Mouse (Mus musculus): ENCODE data around the gene Crcp. TPM values are rescaled to one million over a fixed set of nuclear protein-coding genes. Genes with fewer than 3 reads are reported as not detected.

The Crcp gene
- total and polyA plus RNA-seq, 2 experiments = 11.8 to 33.6 TPM

DNA sequence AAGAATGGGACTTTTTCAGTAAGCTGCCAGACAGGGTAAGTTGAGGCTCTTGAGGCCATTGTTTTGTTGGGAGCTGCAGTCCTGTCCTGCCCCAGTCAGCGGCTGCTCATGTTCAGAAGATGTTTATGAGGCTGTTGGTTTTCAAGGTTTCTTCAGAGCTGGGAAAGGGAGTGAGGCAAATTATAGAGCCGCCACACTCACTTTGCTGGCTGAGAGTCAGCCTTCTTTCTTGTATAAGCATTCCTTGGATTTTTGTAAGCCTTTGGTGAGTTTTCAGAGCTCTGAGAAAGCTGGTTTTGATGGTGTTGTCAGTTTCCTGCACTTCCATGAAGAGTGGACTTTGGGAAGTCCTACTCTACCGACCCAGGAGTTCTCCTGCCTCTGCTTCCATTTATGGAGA is 55.2 kb downstream of the Crcp start:
- peaks cover 12% of the 10 kb centered on the region for H3K4me1 ChIP-seq (ENCODE audit: control insufficient read depth, insufficient read depth, low read length)
- no peak overlapping the region for H3K27ac ChIP-seq (replicated peaks; ENCODE audit: insufficient read depth, low read depth, low read length)
- 79% methylated on average over 3 of the region's 3 CpGs for whole genome bisulfite sequencing
- no peak for DNase-seq (ENCODE audit: extremely low read depth, low read depth, low spot score)
- H3K9ac ChIP-seq (ENCODE audit: low read depth, low read length) = no peak overlapping the region
- TF ChIP-seq CTCF (IDR thresholded peaks at IDR 0.05; ENCODE audit: low read depth, low read length) (no peak), POLR2A (IDR thresholded peaks at IDR 0.05; ENCODE audit: extremely low read depth, insufficient read depth, low read length) (no peak)
- H3K27me3 ChIP-seq (ENCODE audit: control insufficient read depth, insufficient read depth, low read length) = no peaks in the 10 kb centered on the region
- H3K79me2 ChIP-seq (ENCODE audit: control insufficient read depth, insufficient read depth, low read length) = peaks cover 12% of the 10 kb centered on the region; the same call in 1 of the 2 replicates
- no peaks in the 10 kb centered on the region for H3K36me3 ChIP-seq (ENCODE audit: control insufficient read depth, insufficient read depth, low read length)
- no peak overlapping the region for H3K4me3 ChIP-seq (ENCODE audit: insufficient read depth, low read depth, low read length)

DNA sequence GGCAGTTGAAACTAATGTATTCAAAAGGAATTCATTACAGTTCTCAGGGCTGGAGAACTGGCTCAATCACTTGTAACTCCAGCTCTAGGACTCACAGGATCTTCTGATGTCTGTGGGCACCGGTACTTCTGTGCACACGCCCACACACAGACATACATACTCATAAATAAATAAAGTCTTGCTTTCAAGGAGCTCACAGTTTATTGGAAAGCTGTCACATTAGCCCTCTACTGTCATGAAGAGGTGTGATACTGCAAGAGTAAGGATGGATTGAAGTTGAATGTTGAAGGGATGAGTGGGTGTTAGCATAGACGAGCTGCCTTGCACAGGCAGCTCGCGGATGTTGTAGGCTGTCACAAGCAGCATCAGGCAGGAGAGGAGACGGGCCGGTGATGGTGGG is 58.9 kb downstream of the Crcp start:
- H3K36me3 ChIP-seq (ENCODE audit: control insufficient read depth, insufficient read depth, low read length) = no peaks in the 10 kb centered on the region
- H3K27ac ChIP-seq (replicated peaks; ENCODE audit: insufficient read depth, low read depth, low read length) = no peak overlapping the region
- peaks cover 17% of the 10 kb centered on the region; the same call in 1 of the 2 replicates for H3K79me2 ChIP-seq (ENCODE audit: control insufficient read depth, insufficient read depth, low read length)
- H3K4me1 ChIP-seq (ENCODE audit: control insufficient read depth, insufficient read depth, low read length) = peaks cover 13% of the 10 kb centered on the region
- no peaks in the 10 kb centered on the region for H3K27me3 ChIP-seq (ENCODE audit: control insufficient read depth, insufficient read depth, low read length)
- H3K4me3 ChIP-seq (ENCODE audit: insufficient read depth, low read depth, low read length) = no peak overlapping the region
- no peak overlapping the region for H3K9ac ChIP-seq (ENCODE audit: low read depth, low read length)
- no peak for TF ChIP-seq CTCF (IDR thresholded peaks at IDR 0.05; ENCODE audit: low read depth, low read length)
- no peak for TF ChIP-seq POLR2A (IDR thresholded peaks at IDR 0.05; ENCODE audit: extremely low read depth, insufficient read depth, low read length)
- no peak for DNase-seq (ENCODE audit: extremely low read depth, low read depth, low spot score)
- WGBS = 86% methylated on average over 7 of the region's 7 CpGs

GRCm38 (mm10) chr5:130088612-130089011 is 59.5 kb downstream of the Crcp start:
- H3K27ac ChIP-seq (replicated peaks; ENCODE audit: insufficient read depth, low read depth, low read length) = no peak overlapping the region
- no peaks in the 10 kb centered on the region for H3K27me3 ChIP-seq (ENCODE audit: control insufficient read depth, insufficient read depth, low read length)
- H3K4me3 ChIP-seq (ENCODE audit: insufficient read depth, low read depth, low read length) = no peak overlapping the region
- 76% methylated on average over 4 of the region's 4 CpGs for WGBS
- no peak overlapping the region for H3K9ac ChIP-seq (ENCODE audit: low read depth, low read length)
- TF ChIP-seq CTCF (IDR thresholded peaks at IDR 0.05; ENCODE audit: low read depth, low read length) (no peak), POLR2A (IDR thresholded peaks at IDR 0.05; ENCODE audit: extremely low read depth, insufficient read depth, low read length) (no peak)
- H3K4me1 ChIP-seq (ENCODE audit: control insufficient read depth, insufficient read depth, low read length) = peaks cover 13% of the 10 kb centered on the region
- no peak for DNase-seq (ENCODE audit: extremely low read depth, low read depth, low spot score)
- H3K36me3 ChIP-seq (ENCODE audit: control insufficient read depth, insufficient read depth, low read length) = no peaks in the 10 kb centered on the region
- peaks cover 19% of the 10 kb centered on the region; the same call in 1 of the 2 replicates for H3K79me2 ChIP-seq (ENCODE audit: control insufficient read depth, insufficient read depth, low read length)

DNA sequence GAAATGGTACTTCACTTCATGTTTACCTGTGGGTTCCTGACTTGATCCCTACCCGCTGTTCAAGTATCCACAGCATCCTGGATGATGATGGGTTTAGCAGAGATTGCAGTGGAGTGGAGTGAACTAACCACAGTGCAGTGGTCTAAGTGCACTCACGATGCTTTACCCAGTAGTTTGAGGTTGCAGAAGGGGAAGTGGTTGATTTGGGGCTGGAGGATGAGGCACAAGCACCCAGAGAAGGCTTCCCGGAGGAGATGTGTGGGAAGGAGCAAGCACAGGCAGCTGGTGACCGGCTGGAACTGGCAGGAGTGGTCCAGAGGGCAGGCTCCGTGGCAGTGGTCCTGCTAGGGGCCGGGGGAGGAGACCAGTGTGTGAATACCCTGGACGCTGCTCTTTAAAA is 60.1 kb downstream of the Crcp start:
- H3K27me3 ChIP-seq (ENCODE audit: control insufficient read depth, insufficient read depth, low read length) = no peaks in the 10 kb centered on the region
- peaks cover 19% of the 10 kb centered on the region; the same call in 1 of the 2 replicates for H3K79me2 ChIP-seq (ENCODE audit: control insufficient read depth, insufficient read depth, low read length)
- H3K4me3 ChIP-seq (ENCODE audit: insufficient read depth, low read depth, low read length) = no peak overlapping the region
- no peak for TF ChIP-seq POLR2A (IDR thresholded peaks at IDR 0.05; ENCODE audit: extremely low read depth, insufficient read depth, low read length)
- no peak overlapping the region for H3K27ac ChIP-seq (replicated peaks; ENCODE audit: insufficient read depth, low read depth, low read length)
- 74% methylated on average over 7 of the region's 7 CpGs for WGBS
- no peak for DNase-seq (ENCODE audit: extremely low read depth, low read depth, low spot score)
- peaks cover 13% of the 10 kb centered on the region for H3K4me1 ChIP-seq (ENCODE audit: control insufficient read depth, insufficient read depth, low read length)
- no peaks in the 10 kb centered on the region for H3K36me3 ChIP-seq (ENCODE audit: control insufficient read depth, insufficient read depth, low read length)
- H3K9ac ChIP-seq (ENCODE audit: low read depth, low read length) = no peak overlapping the region

GRCm38 (mm10) chr5:130089626-130090393 is 60.7 kb downstream of the Crcp start:
- no peaks in the 10 kb centered on the region for H3K27me3 ChIP-seq (ENCODE audit: control insufficient read depth, insufficient read depth, low read length)
- peaks cover 13% of the 10 kb centered on the region for H3K4me1 ChIP-seq (ENCODE audit: control insufficient read depth, insufficient read depth, low read length)
- H3K9ac ChIP-seq (ENCODE audit: low read depth, low read length) = no peak overlapping the region
- DNase-seq (ENCODE audit: extremely low read depth, low read depth, low spot score) = peak; percentile 78
- peak overlapping the region; percentile 37 for H3K27ac ChIP-seq (replicated peaks; ENCODE audit: insufficient read depth, low read depth, low read length)
- H3K4me3 ChIP-seq (ENCODE audit: insufficient read depth, low read depth, low read length) = no peak overlapping the region
- peaks cover 19% of the 10 kb centered on the region; the same call in 1 of the 2 replicates for H3K79me2 ChIP-seq (ENCODE audit: control insufficient read depth, insufficient read depth, low read length)
- H3K36me3 ChIP-seq (ENCODE audit: control insufficient read depth, insufficient read depth, low read length) = no peaks in the 10 kb centered on the region
- TF ChIP-seq POLR2A (IDR thresholded peaks at IDR 0.05; ENCODE audit: extremely low read depth, insufficient read depth, low read length) (no peak), CTCF (IDR thresholded peaks at IDR 0.05; ENCODE audit: low read depth, low read length) (no peak)
- 42% methylated on average over 18 of the region's 18 CpGs for WGBS

- TF ChIP-seq CTCF (IDR thresholded peaks at IDR 0.05; ENCODE audit: low read depth, low read length) (no peak), POLR2A (IDR thresholded peaks at IDR 0.05; ENCODE audit: extremely low read depth, insufficient read depth, low read length) (no peak)
- Histone ChIP-seq H3K79me2 (ENCODE audit: control insufficient read depth, insufficient read depth, low read length) (peaks cover 30% of the 10 kb centered on the region; the same call in 1 of the 2 replicates), H3K27me3 (ENCODE audit: control insufficient read depth, insufficient read depth, low read length) (no peaks in the 10 kb centered on the region), H3K9ac (ENCODE audit: low read depth, low read length) (no peak overlapping the region), H3K4me1 (ENCODE audit: control insufficient read depth, insufficient read depth, low read length) (no peaks in the 10 kb centered on the region), H3K4me3 (ENCODE audit: insufficient read depth, low read depth, low read length) (no peak overlapping the region), H3K36me3 (ENCODE audit: control insufficient read depth, insufficient read depth, low read length) (peaks cover 1% of the 10 kb centered on the region; the same call in 1 of the 2 replicates), H3K27ac (replicated peaks; ENCODE audit: insufficient read depth, low read depth, low read length) (no peak overlapping the region)
- no peak for DNase-seq (ENCODE audit: extremely low read depth, low read depth, low spot score)
- 81% methylated on average over 12 of the region's 12 CpGs for WGBS
Observed at GRCm38 (mm10) chr5:130096754-130097153, 67.7 kb downstream of the Crcp start.
